Mouse (Mus musculus): ENCODE data around the gene Pou2f1. TPM values are rescaled to one million over a fixed set of nuclear protein-coding genes. Genes with fewer than 3 reads are reported as not detected.

Gene Pou2f1
- polyA plus RNA-seq, 1 experiment: 22.9 TPM

GRCm38 (mm10) chr1:165837546-165837945 lies 164.9 kb downstream of the Pou2f1 start:
- TF ChIP-seq POLR2A (IDR thresholded peaks at IDR 0.05; ENCODE audit: low read depth, low read length): no peak
- TF ChIP-seq CTCF (IDR thresholded peaks at IDR 0.05; ENCODE audit: extremely low read depth, insufficient read depth, insufficient read length, insufficient replicate concordance): no peak
- WGBS: 62% methylated on average over 8 of the region's 8 CpGs
- Histone ChIP-seq H3K27me3 (ENCODE audit: control insufficient read depth, insufficient read depth, low read length) (no peaks in the 10 kb centered on the region), H3K36me3 (ENCODE audit: control insufficient read depth, insufficient read depth, low read length) (no peaks in the 10 kb centered on the region), H3K4me3 (ENCODE audit: extremely low read depth, insufficient read depth, insufficient read length) (no peak overlapping the region), H3K27ac (ENCODE audit: insufficient read depth, low read length) (peak overlapping the region; percentile 67), H3K4me1 (ENCODE audit: control insufficient read depth, insufficient read depth, insufficient read length) (peaks cover 12% of the 10 kb centered on the region; the same call in 1 of the 2 replicates)
- DNase-seq (ENCODE audit: low read depth in 1 of 2, low spot score in 2 of 2): no peak

- no peak for DNase-seq (ENCODE audit: low read depth in 1 of 2, low spot score in 2 of 2)
- Histone ChIP-seq H3K27me3 (ENCODE audit: control insufficient read depth, insufficient read depth, low read length) (no peaks in the 10 kb centered on the region), H3K27ac (ENCODE audit: insufficient read depth, low read length) (no peak overlapping the region), H3K36me3 (ENCODE audit: control insufficient read depth, insufficient read depth, low read length) (no peaks in the 10 kb centered on the region), H3K4me1 (ENCODE audit: control insufficient read depth, insufficient read depth, insufficient read length) (peaks cover 12% of the 10 kb centered on the region; the same call in 1 of the 2 replicates), H3K4me3 (ENCODE audit: extremely low read depth, insufficient read depth, insufficient read length) (no peak overlapping the region)
- TF ChIP-seq POLR2A (IDR thresholded peaks at IDR 0.05; ENCODE audit: low read depth, low read length) (no peak), CTCF (IDR thresholded peaks at IDR 0.05; ENCODE audit: extremely low read depth, insufficient read depth, insufficient read length, insufficient replicate concordance) (no peak)
- 72% methylated on average over 6 of the region's 6 CpGs for WGBS
Measured at GRCm38 (mm10) chr1:165836461-165836860, 166.0 kb downstream of the Pou2f1 start.

- H3K27me3 ChIP-seq (ENCODE audit: control insufficient read depth, insufficient read depth, low read length): no peaks in the 10 kb centered on the region
- no peak for DNase-seq (ENCODE audit: low read depth in 1 of 2, low spot score in 2 of 2)
- WGBS: 85% methylated on average over 12 of the region's 12 CpGs
- no peak overlapping the region for H3K4me3 ChIP-seq (ENCODE audit: extremely low read depth, insufficient read depth, insufficient read length)
- TF ChIP-seq CTCF (IDR thresholded peaks at IDR 0.05; ENCODE audit: extremely low read depth, insufficient read depth, insufficient read length, insufficient replicate concordance): no peak
- TF ChIP-seq POLR2A (IDR thresholded peaks at IDR 0.05; ENCODE audit: low read depth, low read length): no peak
- no peaks in the 10 kb centered on the region for H3K36me3 ChIP-seq (ENCODE audit: control insufficient read depth, insufficient read depth, low read length)
- no peak overlapping the region for H3K27ac ChIP-seq (ENCODE audit: insufficient read depth, low read length)
- peaks cover 8% of the 10 kb centered on the region; the same call in 1 of the 2 replicates for H3K4me1 ChIP-seq (ENCODE audit: control insufficient read depth, insufficient read depth, insufficient read length)
Measured at GRCm38 (mm10) chr1:165834633-165834975, 167.9 kb downstream of the Pou2f1 start.

- Histone ChIP-seq H3K4me3 (ENCODE audit: extremely low read depth, insufficient read depth, insufficient read length) (no peak overlapping the region), H3K4me1 (ENCODE audit: control insufficient read depth, insufficient read depth, insufficient read length) (peaks cover 8% of the 10 kb centered on the region; the same call in 1 of the 2 replicates), H3K36me3 (ENCODE audit: control insufficient read depth, insufficient read depth, low read length) (no peaks in the 10 kb centered on the region), H3K27me3 (ENCODE audit: control insufficient read depth, insufficient read depth, low read length) (no peaks in the 10 kb centered on the region), H3K27ac (ENCODE audit: insufficient read depth, low read length) (no peak overlapping the region)
- 68% methylated on average over 17 of the region's 17 CpGs for WGBS
- DNase-seq (ENCODE audit: low read depth in 1 of 2, low spot score in 2 of 2): no peak
- TF ChIP-seq CTCF (IDR thresholded peaks at IDR 0.05; ENCODE audit: extremely low read depth, insufficient read depth, insufficient read length, insufficient replicate concordance) (no peak), POLR2A (IDR thresholded peaks at IDR 0.05; ENCODE audit: low read depth, low read length) (no peak)
Measured at GRCm38 (mm10) chr1:165833910-165834632, 168.4 kb downstream of the Pou2f1 start.

- Histone ChIP-seq H3K4me1 (ENCODE audit: control insufficient read depth, insufficient read depth, insufficient read length) (peaks cover 6% of the 10 kb centered on the region; the same call in 1 of the 2 replicates), H3K27me3 (ENCODE audit: control insufficient read depth, insufficient read depth, low read length) (no peaks in the 10 kb centered on the region), H3K27ac (ENCODE audit: insufficient read depth, low read length) (no peak overlapping the region), H3K4me3 (ENCODE audit: extremely low read depth, insufficient read depth, insufficient read length) (no peak overlapping the region), H3K36me3 (ENCODE audit: control insufficient read depth, insufficient read depth, low read length) (no peaks in the 10 kb centered on the region)
- TF ChIP-seq POLR2A (IDR thresholded peaks at IDR 0.05; ENCODE audit: low read depth, low read length): no peak
- no peak for DNase-seq (ENCODE audit: low read depth in 1 of 2, low spot score in 2 of 2)
- 84% methylated on average over 4 of the region's 4 CpGs for WGBS
Measured at GRCm38 (mm10) chr1:165833244-165833643, 169.2 kb downstream of the Pou2f1 start.

- Histone ChIP-seq H3K36me3 (ENCODE audit: control insufficient read depth, insufficient read depth, low read length) (no peaks in the 10 kb centered on the region), H3K27ac (ENCODE audit: insufficient read depth, low read length) (no peak overlapping the region), H3K4me3 (ENCODE audit: extremely low read depth, insufficient read depth, insufficient read length) (no peak overlapping the region), H3K27me3 (ENCODE audit: control insufficient read depth, insufficient read depth, low read length) (no peaks in the 10 kb centered on the region), H3K4me1 (ENCODE audit: control insufficient read depth, insufficient read depth, insufficient read length) (peaks cover 4% of the 10 kb centered on the region; the same call in 1 of the 2 replicates)
- no peak for DNase-seq (ENCODE audit: low read depth in 1 of 2, low spot score in 2 of 2)
- 82% methylated on average over 5 of the region's 5 CpGs for WGBS
- TF ChIP-seq CTCF (IDR thresholded peaks at IDR 0.05; ENCODE audit: extremely low read depth, insufficient read depth, insufficient read length, insufficient replicate concordance): no peak
- TF ChIP-seq POLR2A (IDR thresholded peaks at IDR 0.05; ENCODE audit: low read depth, low read length): no peak
Measured at GRCm38 (mm10) chr1:165829890-165830289, 172.6 kb downstream of the Pou2f1 start.

- Histone ChIP-seq H3K36me3 (ENCODE audit: control insufficient read depth, insufficient read depth, low read length) (no peaks in the 10 kb centered on the region), H3K27ac (ENCODE audit: insufficient read depth, low read length) (no peak overlapping the region; the same call in 1 of the 2 replicates), H3K4me1 (ENCODE audit: control insufficient read depth, insufficient read depth, insufficient read length) (peaks cover 4% of the 10 kb centered on the region; the same call in 1 of the 2 replicates), H3K27me3 (ENCODE audit: control insufficient read depth, insufficient read depth, low read length) (no peaks in the 10 kb centered on the region), H3K4me3 (ENCODE audit: extremely low read depth, insufficient read depth, insufficient read length) (no peak overlapping the region)
- no peak for DNase-seq (ENCODE audit: low read depth in 1 of 2, low spot score in 2 of 2)
- WGBS: 76% methylated on average over 6 of the region's 6 CpGs
- TF ChIP-seq CTCF (IDR thresholded peaks at IDR 0.05; ENCODE audit: extremely low read depth, insufficient read depth, insufficient read length, insufficient replicate concordance): no peak
- TF ChIP-seq POLR2A (IDR thresholded peaks at IDR 0.05; ENCODE audit: low read depth, low read length): no peak
Measured at GRCm38 (mm10) chr1:165828615-165829014, 173.9 kb downstream of the Pou2f1 start.
